Mouse (Mus musculus) activated CD4-positive, CD25-positive, alpha-beta regulatory T cell (primary cell): Measurements from ENCODE around the gene Fetub. TPM values are rescaled to one million over a fixed set of nuclear protein-coding genes. Genes with fewer than 3 reads are reported as not detected.

Source experiments
- polyA plus RNA-seq, 2 experiments: library from polyadenylated mRNA; unstranded; fragments of 100-300 nt; shearing (Covaris generic); gene quantifications; one replicate each; pipeline ENCODE4 v1.2.1; 2017

The Fetub gene
- not detected for polyA plus RNA-seq

GRCm38 (mm10) chr16:22918034-22918433, at the start of gene Fetub:
Fetub (plus strand) TSS chr16:22918334.

GRCm38 (mm10) chr16:22890683-22891510, 27.2 kb upstream of the Fetub start, which contains the start of gene Ahsg:
Ahsg (plus strand) TSS chr16:22891277.

GRCm38 (mm10) chr16:22950840-22951395, 32.8 kb downstream of the Fetub start, which contains the start of gene Hrg:
Hrg (plus strand) TSS chr16:22951072.

Other genes with a start within 250 kb of the Fetub start
- gene Crygs, start 106.8 kb upstream of the Fetub start, polyA plus RNA-seq: not detected
- 10 to 100 TPM; 15.6 to 16.4 TPM for gene Tbccd1, start 60.7 kb upstream of the Fetub start, polyA plus RNA-seq
- 100 to 1,000 TPM; 111 to 145 TPM for gene Dnajb11, start 60.5 kb upstream of the Fetub start, polyA plus RNA-seq
- gene Ahsg, start 27.1 kb upstream of the Fetub start, polyA plus RNA-seq: not detected
- not detected for gene Hrg, start 32.7 kb downstream of the Fetub start, polyA plus RNA-seq
- gene Kng2, start 111.1 kb downstream of the Fetub start, polyA plus RNA-seq: not detected
- gene Kng1, start 139.5 kb downstream of the Fetub start, polyA plus RNA-seq: not detected
- gene Eif4a2, start 189.1 kb downstream of the Fetub start, polyA plus RNA-seq: 100 to 1,000 TPM; 178 to 215 TPM
- 10 to 100 TPM; 33.1 to 35.5 TPM for gene Rfc4, start 209.4 kb downstream of the Fetub start, polyA plus RNA-seq
- under 1 TPM in 1 of 2 experiments, not detected in 1; 0.60 TPM for gene Adipoq, start 228.2 kb downstream of the Fetub start, polyA plus RNA-seq